26 mouse cellular contexts compared by ENCODE assay signal in the genomic region with DNA sequence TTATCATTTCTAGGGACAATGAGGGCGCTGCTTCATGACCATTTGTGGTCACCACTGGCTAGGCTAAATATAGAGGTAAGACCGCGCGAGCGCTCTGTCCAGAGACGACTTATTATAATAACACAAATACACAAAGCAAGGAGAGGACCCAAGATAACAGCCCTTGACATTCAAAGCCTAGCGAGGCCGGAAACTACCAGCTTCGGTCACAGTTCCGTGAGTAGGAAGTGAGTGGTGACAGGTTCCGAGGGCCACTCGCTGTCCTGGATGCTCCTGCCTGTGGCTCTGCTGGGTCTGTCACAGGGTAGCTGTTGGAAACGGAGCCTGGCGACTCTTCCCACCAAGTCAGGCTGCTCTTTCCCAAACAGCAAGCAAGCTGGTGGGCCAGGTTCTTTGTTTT. TPM values are rescaled to one million over a fixed set of nuclear protein-coding genes. Genes with fewer than 3 reads are reported as not detected.
DNase-seq lines count a peak whose midpoint lies in the region; ATAC-seq and TF ChIP-seq lines count a peak whose summit lies in the region.
"Had no signal": no experiment of that assay in that cellular context is flagged by ENCODE, and none has a peak within 500 bp of the region (broad histone marks: within the 10 kb centered on the region; RNA-seq: fewer than 3 reads in every experiment).

No protein-coding gene starts in this region.

- no peaks in the 10 kb centered on the region for H3K36me3 ChIP-seq in lung, embryonic 16.5 days (ENCODE audit: control insufficient read depth, insufficient read depth, low read length)
- H3K36me3 ChIP-seq in heart, embryonic 15.5 days, result no peaks in the 10 kb centered on the region
- no peaks in the 10 kb centered on the region; the same call in 1 of the 2 replicates for H3K36me3 ChIP-seq in intestine, postnatal 0 days (ENCODE audit: control insufficient read depth, insufficient read depth)
- H3K36me3 ChIP-seq: embryonic facial prominence, embryonic 15.5 days; midbrain, embryonic 12.5 days; neural tube, embryonic 12.5 days had no signal

- peaks cover 17% of the 10 kb centered on the region; the same call in 1 of the 2 replicates for H3K4me1 ChIP-seq in lung, embryonic 16.5 days (replicated peaks; ENCODE audit: control insufficient read depth, insufficient read depth, low read length)
- peaks cover 30% of the 10 kb centered on the region for H3K4me1 ChIP-seq in heart, embryonic 15.5 days (replicated peaks)
- no peaks in the 10 kb centered on the region for H3K4me1 ChIP-seq in intestine, postnatal 0 days (replicated peaks; ENCODE audit: control insufficient read depth, insufficient read depth, low read length)

- H3K4me2 ChIP-seq in lung, embryonic 16.5 days (ENCODE audit: low read depth, low read length), result peak overlapping the region; percentile 29; the same call in 1 of the 2 replicates
- H3K4me2 ChIP-seq in heart, embryonic 15.5 days, result peak overlapping the region; percentile 55
- H3K4me2 ChIP-seq in intestine, postnatal 0 days (replicated peaks; ENCODE audit: low read depth), result no peak overlapping the region
- H3K4me2 ChIP-seq: embryonic facial prominence, embryonic 15.5 days; hindbrain, embryonic 14.5 days; liver, embryonic 11.5 days; midbrain, embryonic 12.5 days; neural tube, embryonic 12.5 days had no signal

- 49% methylated on average over 14 of the region's 14 CpGs for WGBS in lung, embryonic 16.5 days
- 23% methylated on average over 14 of the region's 14 CpGs for WGBS in heart, embryonic 15.5 days
- WGBS in intestine, postnatal 0 days, result 80% methylated on average over 14 of the region's 14 CpGs

- no peaks in the 10 kb centered on the region for H3K9me3 ChIP-seq in lung, embryonic 16.5 days (ENCODE audit: control insufficient read depth, low read length)
- H3K9me3 ChIP-seq in heart, embryonic 15.5 days (replicated peaks), result no peaks in the 10 kb centered on the region
- no peaks in the 10 kb centered on the region for H3K9me3 ChIP-seq in intestine, postnatal 0 days (ENCODE audit: control insufficient read depth)
- H3K9me3 ChIP-seq: embryonic facial prominence, embryonic 15.5 days; midbrain, embryonic 12.5 days; neural tube, embryonic 12.5 days had no signal

- H3K27ac ChIP-seq in lung, embryonic 16.5 days (ENCODE audit: low read length), result no peak overlapping the region
- peak overlapping the region; percentile 90 for H3K27ac ChIP-seq in heart, embryonic 15.5 days
- no peak overlapping the region for H3K27ac ChIP-seq in intestine, postnatal 0 days (ENCODE audit: low read depth, low read length)
- H3K27ac ChIP-seq: embryonic facial prominence, embryonic 15.5 days; hindbrain, embryonic 14.5 days; macrophage; midbrain, embryonic 12.5 days; neural tube, embryonic 12.5 days had no signal

- no peak overlapping the region for H3K9ac ChIP-seq in lung, embryonic 16.5 days (ENCODE audit: low read length)
- H3K9ac ChIP-seq in heart, embryonic 15.5 days, result no peak overlapping the region
- H3K9ac ChIP-seq in intestine, postnatal 0 days (ENCODE audit: low read depth, low read length), result no peak overlapping the region
- H3K9ac ChIP-seq: embryonic facial prominence, embryonic 15.5 days; forebrain, postnatal 0 days; hindbrain, embryonic 14.5 days; midbrain, embryonic 12.5 days; neural tube, embryonic 12.5 days had no signal

- H3K27me3 ChIP-seq in lung, embryonic 16.5 days (ENCODE audit: control insufficient read depth, insufficient read depth, low read depth, low read length), result no peaks in the 10 kb centered on the region
- no peaks in the 10 kb centered on the region for H3K27me3 ChIP-seq in heart, embryonic 15.5 days
- H3K27me3 ChIP-seq in intestine, postnatal 0 days (replicated peaks; ENCODE audit: control insufficient read depth, insufficient read depth, low read length), result no peaks in the 10 kb centered on the region
- H3K27me3 ChIP-seq: embryonic facial prominence, embryonic 15.5 days; neural tube, embryonic 12.5 days; Patski had no signal

- TF ChIP-seq CTCF in intestine, postnatal 0 days (IDR thresholded peaks at IDR 0.05; ENCODE audit: low read depth), result no peak

- DNase-seq in lung, postnatal 25 days (ENCODE audit: low spot score), result no peak
- peak; percentile 66 for DNase-seq in heart, adult 8-10 months (ENCODE audit: low spot score)
- DNase-seq in lung, postnatal 36 days, result peak; percentile 10
- DNase-seq in right cerebral cortex, adult 18-20 months, result no peak
- DNase-seq: adrenal gland, postnatal 10 days; cerebellum, adult 11 months; cerebellum, postnatal 25 days; forebrain, postnatal 0 days; kidney, adult 9 months; kidney, postnatal 25 days; thymus, postnatal 25 days had no signal

- peak; percentile 22; the same call in 1 of the 2 replicates for ATAC-seq in lung, embryonic 16.5 days (ENCODE audit: low read depth)
- peak; percentile 79 for ATAC-seq in heart, embryonic 15.5 days (replicated peaks; ENCODE audit: insufficient number of reproducible peaks, insufficient read depth, low FRiP score, low read depth)
- ATAC-seq in intestine, postnatal 0 days, result no peak
- ATAC-seq in monocyte, adult 5-6 weeks (replicated peaks; ENCODE audit: insufficient number of reproducible peaks, low FRiP score, low TSS enrichment, poor library complexity, severe bottlenecking), result no peak
- ATAC-seq: activated CD4-positive, CD25-positive, alpha-beta regulatory T cell, adult 4 months; forebrain, postnatal 0 days; Patski had no signal

- no peak overlapping the region for H3K4me3 ChIP-seq in lung, embryonic 16.5 days (ENCODE audit: low read length)
- peak overlapping the region; percentile 20 for H3K4me3 ChIP-seq in heart, embryonic 15.5 days
- H3K4me3 ChIP-seq in intestine, postnatal 0 days (ENCODE audit: low read depth, low read length), result no peak overlapping the region
- H3K4me3 ChIP-seq: embryonic facial prominence, embryonic 15.5 days; midbrain, embryonic 12.5 days; neural tube, embryonic 12.5 days had no signal

RNA-seq across cellular contexts. Expression of gene Lrrc10, which starts 2.8 kb away (rescaled TPM):
- polyA plus RNA-seq in lung, embryonic 16.5 days (2015; fragmentation: Nextera tagmentation; extraction: Ambion mirVana), result 0.49 and 0.65 TPM in 2 replicates
- total RNA-seq in heart, adult 8-10 months (2022), result 100 to 1,000 TPM; 159 to 208 (median 180) TPM
- polyA plus RNA-seq in heart, embryonic 15.5 days (2015; fragmentation: Nextera tagmentation; extraction: Ambion mirVana), result 52.1 and 60.4 TPM in 2 replicates
- polyA plus RNA-seq in intestine, postnatal 0 days (2015; fragmentation: Nextera tagmentation; extraction: Ambion mirVana), result not detected in 2 replicates
- total RNA-seq in monocyte, adult 5-6 weeks (2017), result not detected in 3 replicates
- total RNA-seq: adrenal gland, postnatal 10 days; forebrain, postnatal 0 days had no signal
- polyA plus RNA-seq: activated CD4-positive, CD25-positive, alpha-beta regulatory T cell, adult 4 months; C2C12; forebrain, postnatal 0 days; hindbrain, embryonic 14.5 days; intestine, embryonic 14.5 days; macrophage; midbrain, embryonic 12.5 days; neural tube, embryonic 12.5 days; Patski; small intestine, adult 2 months had no signal

RNA-seq across cellular contexts. Expression of gene Cct2, which starts 21.3 kb away (rescaled TPM):
- 213 and 228 TPM in 2 replicates for polyA plus RNA-seq in lung, embryonic 16.5 days (2015; fragmentation: Nextera tagmentation; extraction: Ambion mirVana)
- 100 to 1,000 TPM; 108 to 128 (median 121) TPM for total RNA-seq in heart, adult 8-10 months (2022)
- 139 and 171 TPM in 2 replicates for polyA plus RNA-seq in heart, embryonic 15.5 days (2015; fragmentation: Nextera tagmentation; extraction: Ambion mirVana)
- polyA plus RNA-seq in intestine, postnatal 0 days (2015; fragmentation: Nextera tagmentation; extraction: Ambion mirVana), result 112 and 119 TPM in 2 replicates
- 289 to 360 TPM (median 315 TPM) in 3 replicates for total RNA-seq in monocyte, adult 5-6 weeks (2017)

RNA-seq across cellular contexts. Expression of gene Best3, which starts 56.2 kb away (rescaled TPM):
- 0.15 and 0.21 TPM in 2 replicates for polyA plus RNA-seq in lung, embryonic 16.5 days (2015; fragmentation: Nextera tagmentation; extraction: Ambion mirVana)
- 1 to 10 TPM; 7.1 to 8.0 (median 7.4) TPM for total RNA-seq in heart, adult 8-10 months (2022)
- 0.58 and 0.67 TPM in 2 replicates for polyA plus RNA-seq in heart, embryonic 15.5 days (2015; fragmentation: Nextera tagmentation; extraction: Ambion mirVana)
- polyA plus RNA-seq in intestine, postnatal 0 days (2015; fragmentation: Nextera tagmentation; extraction: Ambion mirVana), result not detected in 2 replicates
- not detected in 3 replicates for total RNA-seq in monocyte, adult 5-6 weeks (2017)
- total RNA-seq: forebrain, postnatal 0 days had no signal
- polyA plus RNA-seq: activated CD4-positive, CD25-positive, alpha-beta regulatory T cell, adult 4 months; liver, embryonic 11.5 days; Patski had no signal

Comparison
In these comparisons a context has a peak if more than half of its experiments do, and no peak if none do; other contexts are left out.
1. DNase-seq: peak in heart, adult 8-10 months (single experiment) and lung, postnatal 36 days (single experiment); none in lung, postnatal 25 days (single experiment) and right cerebral cortex, adult 18-20 months (single experiment).
2. ATAC-seq: peak in lung, embryonic 16.5 days (single experiment) and heart, embryonic 15.5 days (single experiment); none in intestine, postnatal 0 days (single experiment) and monocyte, adult 5-6 weeks (single experiment).
3. RNA of gene Lrrc10, which starts 2.8 kb away (polyA plus RNA-seq): 52.1 to 60.4 TPM in heart, embryonic 15.5 days; 0.49 to 0.65 TPM in lung, embryonic 16.5 days and not detected in intestine, postnatal 0 days; every median in the first group is over 10 times any median in the second.